Mouse (Mus musculus): ENCODE data around the gene Klhl23.

DNA sequence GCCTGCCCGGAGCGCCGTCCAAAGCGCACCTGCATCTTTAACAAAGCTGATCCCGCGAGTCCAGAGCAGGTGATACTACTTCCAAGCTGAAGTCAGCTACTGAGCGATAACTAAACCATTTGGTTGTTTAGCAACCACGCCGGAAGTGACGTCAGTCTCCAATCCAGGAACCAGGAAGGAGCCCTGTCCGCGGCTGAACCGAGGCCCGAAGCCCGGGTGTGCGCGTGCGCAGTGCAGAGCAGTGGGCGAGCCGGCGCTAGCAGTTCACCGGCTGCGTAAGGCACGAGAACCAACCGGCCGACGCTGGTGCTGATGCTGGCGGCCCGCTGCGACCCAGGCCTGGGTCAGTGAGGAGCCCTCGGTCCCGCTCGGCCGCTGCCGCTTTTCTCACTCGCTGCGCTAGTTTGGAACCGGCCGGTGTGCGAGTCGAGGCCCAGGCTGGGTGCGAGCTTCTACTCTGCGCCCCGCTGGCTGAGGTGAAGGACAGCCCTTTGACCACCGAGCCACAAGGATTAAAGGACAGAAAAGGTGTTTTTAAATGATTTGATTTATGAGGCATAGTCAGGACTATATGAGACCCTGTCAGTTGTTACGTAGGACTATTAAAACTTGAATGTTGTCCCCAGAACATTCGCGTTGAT, 32.2 kb upstream of the Klhl23 start, which contains the start of the genes Ccdc173 and Phospho2:
- TF ChIP-seq CTCF (IDR thresholded peaks at IDR 0.05; ENCODE audit: low read depth) (no peak), EP300 (optimal IDR thresholded peaks at IDR 0.05) (no peak)
